Mouse (Mus musculus): Measurements from ENCODE around the gene Mbd3.

Mbd3 gene

DNA sequence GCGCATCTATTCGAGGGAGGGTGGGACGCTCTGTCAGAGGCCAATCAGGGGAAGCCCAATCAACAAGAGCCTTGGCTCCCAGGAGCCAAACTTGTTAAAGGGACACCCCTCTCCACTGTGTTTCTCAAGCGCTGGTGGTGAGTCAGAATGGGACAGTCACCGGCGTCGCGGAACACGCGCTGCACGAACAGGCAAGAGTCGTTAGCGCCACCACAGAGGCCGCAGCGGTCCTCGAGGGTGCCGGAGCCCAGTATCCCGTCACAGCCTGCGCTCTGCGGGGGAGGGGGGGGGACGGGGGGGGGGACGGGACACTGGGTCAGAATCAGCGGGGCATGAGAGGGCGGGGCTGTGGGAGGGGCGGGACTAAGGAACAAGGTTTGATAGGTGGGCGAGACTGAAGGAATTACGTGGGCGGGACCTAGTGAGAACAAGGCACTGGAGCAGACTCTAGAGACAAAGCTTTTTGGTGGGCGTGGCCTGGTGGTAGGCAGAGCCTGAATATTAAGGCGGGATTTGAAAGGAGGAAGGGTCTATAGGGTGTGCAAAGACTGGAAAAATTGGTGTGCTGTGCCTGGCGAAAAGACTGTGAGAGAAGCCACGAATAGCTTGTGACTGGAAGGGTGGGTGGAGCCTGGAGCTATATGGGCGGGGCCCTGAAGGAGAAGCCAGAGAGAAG lies 56.5 kb downstream of the Mbd3 start:
- DNase-seq (ENCODE audit: low read depth, low spot score) = peak; percentile 63

Data from c-Kit-negative CD71-positive TER-119-positive erythroid progenitor cells, embryonic 14.5 days (primary cell).